Mouse (Mus musculus) cortical plate, adult 2 months (tissue): Measurements from ENCODE around the gene Nudt1.

Experiments used
- CTCF ChIP-seq: fragments of 200-500 bp; IDR thresholded peaks from 2 replicates; pipeline ENCODE4 v1.5.1; 2011; ENCODE audit warnings: mild to moderate bottlenecking, control low read depth, low read length; ENCODE audit not compliant: insufficient read depth; ENCODE audit errors: extremely low read depth
- POLR2A ChIP-seq: fragments of 200-500 bp; IDR thresholded peaks from 2 replicates; pipeline ENCODE4 v1.6.1; 2011; ENCODE audit warnings: mild to moderate bottlenecking, low read length, control low read depth; ENCODE audit not compliant: insufficient read depth; ENCODE audit errors: extremely low read depth

GRCm38 (mm10) chr5:140349882-140350281, 28.4 kb downstream of the Nudt1 start:
- TF ChIP-seq CTCF (no peak), POLR2A (no peak)
